Mouse (Mus musculus) Muller cell, postnatal 12 days (primary cell): Measurements from ENCODE around the gene Phc1.
A peak's percentile ranks its signal among the peaks of the same experiment; 100 is the strongest.
"Not testable (repeated sequence)": the region's sequence is repeated elsewhere in the genome, so short reads cannot be mapped to it uniquely, and the experiment has no call there.

Experiments used
- DNase-seq: peaks from one replicate; pipeline ENCODE4 v3.0.0-alpha.2; 2015; ENCODE audit errors: inconsistent ontology term

Phc1 gene

GRCm38 (mm10) chr6:122340349-122341000 lies at the start of gene Phc1:
TSS of gene Phc1 (minus strand) at chr6:122340561.
- no peak for DNase-seq

DNA sequence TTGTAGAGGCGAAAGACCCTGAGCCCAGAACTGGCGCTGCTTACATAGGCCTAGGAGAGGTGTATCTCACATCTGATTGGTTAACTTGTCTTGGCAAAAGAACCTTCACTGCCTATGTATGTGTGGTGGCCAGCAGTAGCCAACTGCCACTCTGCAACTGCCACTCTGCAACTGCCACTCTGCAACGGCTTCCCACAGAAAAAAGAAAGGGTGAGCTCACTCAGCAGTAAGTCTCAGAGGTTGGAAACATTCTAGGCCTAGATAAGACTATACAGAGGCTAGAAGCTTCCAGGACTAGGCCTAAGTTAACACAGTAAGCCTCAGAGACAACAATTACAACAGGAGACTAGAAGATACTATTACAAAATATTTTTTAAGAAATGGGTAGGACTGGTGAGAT lies 49.6 kb upstream of the Phc1 start:
- not testable (repeated sequence) for DNase-seq

DNA sequence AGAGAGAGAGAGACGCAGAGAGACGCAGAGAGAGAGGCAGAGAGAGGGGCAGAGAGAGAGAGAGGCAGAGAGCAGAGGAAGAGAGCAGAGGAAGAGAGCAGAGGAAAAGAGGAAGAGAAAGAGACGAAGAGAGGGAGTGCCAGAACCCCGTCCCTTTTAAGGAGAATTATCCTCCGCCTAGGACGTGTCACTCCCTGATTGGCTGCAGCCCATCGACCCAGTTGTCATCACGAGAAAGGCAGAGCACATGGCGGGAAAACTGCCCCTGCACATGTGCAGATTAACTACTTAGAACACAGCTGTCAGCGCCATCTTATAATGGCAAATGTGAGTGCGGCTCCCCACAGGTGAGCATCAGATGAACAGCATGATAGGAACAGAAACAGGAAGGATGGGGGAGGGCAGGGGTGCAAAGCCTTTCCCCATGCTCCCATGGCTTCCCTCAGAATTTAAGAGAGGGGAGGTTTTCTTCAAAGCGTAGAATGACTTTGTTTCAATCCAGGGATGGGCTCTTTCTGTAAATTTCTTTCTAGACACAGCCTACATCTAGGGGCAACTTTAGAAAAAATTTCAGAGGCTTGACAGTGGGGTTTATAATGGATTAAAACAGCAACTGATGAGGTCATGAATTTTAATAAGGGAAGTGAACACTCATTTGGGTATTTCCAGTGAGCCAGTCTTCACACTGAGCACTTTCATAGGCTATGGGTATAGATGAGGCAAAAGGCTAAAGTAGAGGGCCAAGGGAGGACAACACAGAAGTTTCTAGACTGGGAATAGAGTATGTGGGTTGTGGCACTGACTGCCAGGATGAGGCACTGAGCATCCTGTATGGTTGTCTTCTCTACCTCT lies 47.0 kb upstream of the Phc1 start:
- not testable (repeated sequence) for DNase-seq

GRCm38 (mm10) chr6:122385724-122386123 lies 45.4 kb upstream of the Phc1 start:
- DNase-seq, result no peak

- no peak for DNase-seq
These were observed 44.5 kb upstream of the Phc1 start for GRCm38 (mm10) chr6:122384886-122385285.

GRCm38 (mm10) chr6:122383211-122383610 lies 42.9 kb upstream of the Phc1 start:
- DNase-seq, result no peak

DNA sequence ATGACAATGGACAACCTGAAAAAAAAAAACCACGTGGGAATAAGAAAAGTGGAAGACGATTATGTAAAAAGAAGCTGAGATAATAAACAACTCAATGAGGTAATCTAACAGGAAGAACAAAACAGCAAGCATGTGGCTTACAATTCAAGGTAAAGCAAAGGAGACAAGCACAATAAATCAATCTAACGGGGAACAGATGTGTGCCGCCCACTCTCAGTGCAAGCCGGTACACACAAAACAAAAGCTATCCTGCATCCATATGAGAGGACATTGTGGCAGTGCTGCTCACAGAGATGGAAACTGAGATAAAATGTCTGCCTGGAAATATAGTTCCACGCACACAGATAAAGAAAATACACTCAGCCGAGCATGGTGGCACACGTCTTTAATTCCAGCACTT lies 41.7 kb upstream of the Phc1 start:
- DNase-seq, result no peak

- no peak for DNase-seq
These were observed 27.9 kb upstream of the Phc1 start for GRCm38 (mm10) chr6:122368245-122368644.

- no peak for DNase-seq
These were observed 26.6 kb upstream of the Phc1 start for GRCm38 (mm10) chr6:122366976-122367375.

- DNase-seq, result no peak
These were observed 25.9 kb upstream of the Phc1 start for GRCm38 (mm10) chr6:122366287-122366686.

- no peak for DNase-seq
These were observed 25.3 kb upstream of the Phc1 start for GRCm38 (mm10) chr6:122365706-122366105.

DNA sequence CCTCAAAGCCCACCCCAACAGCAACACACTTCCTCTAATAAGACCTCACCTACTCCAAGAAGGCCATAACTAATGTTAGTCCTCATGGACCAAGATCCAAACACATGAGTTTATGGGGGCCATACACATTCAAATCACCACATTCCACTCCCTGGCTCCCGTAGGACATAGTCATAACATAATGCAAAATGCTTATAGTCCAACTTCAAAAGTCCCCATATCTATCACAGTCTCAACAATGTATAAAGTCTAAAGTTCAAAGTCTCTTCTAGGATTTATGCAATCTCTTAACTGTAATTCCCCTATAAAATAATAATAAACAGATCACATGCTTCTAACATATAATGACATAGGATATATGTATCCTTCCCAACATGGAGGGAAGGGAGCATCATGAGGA lies 16.7 kb upstream of the Phc1 start:
- no peak for DNase-seq

DNA sequence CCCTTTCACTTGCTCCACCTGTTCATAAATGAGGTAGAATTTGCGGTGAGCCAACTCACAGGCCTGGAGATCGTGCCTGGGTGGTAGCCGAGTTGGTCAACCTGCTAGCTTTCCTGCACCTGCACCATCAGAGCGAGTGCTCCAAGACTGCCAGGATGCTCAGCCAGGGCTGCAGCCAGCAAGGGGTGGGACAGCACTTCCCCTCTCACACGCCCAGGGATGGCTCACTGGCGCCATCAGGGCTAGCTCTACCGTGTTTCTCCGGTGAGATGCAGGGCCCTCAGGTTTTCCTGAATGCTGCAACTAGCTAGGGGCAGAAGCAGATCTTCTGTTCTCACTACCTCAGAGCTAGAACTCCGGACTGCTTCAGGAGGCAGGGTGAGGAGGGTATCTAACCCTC lies 15.5 kb upstream of the Phc1 start:
- DNase-seq, result no peak

DNA sequence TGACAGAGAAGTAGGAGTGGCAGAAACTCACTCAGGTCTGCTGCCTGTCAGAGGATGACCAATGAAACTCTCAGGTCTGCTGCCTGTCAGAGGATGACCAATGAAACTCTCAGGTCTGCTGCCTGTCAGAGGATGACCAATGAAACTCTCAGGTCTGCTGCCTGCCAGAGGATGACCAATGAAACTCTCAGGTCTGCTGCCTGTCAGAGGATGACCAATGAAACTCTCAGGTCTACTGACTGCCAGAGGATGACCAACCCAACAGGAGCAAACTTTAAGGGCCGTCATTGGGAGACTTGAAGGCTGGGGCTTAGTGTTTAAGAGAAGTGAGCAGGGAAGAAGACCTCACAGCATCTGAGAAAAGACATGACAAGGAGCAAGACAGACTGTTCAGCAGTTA lies 7.0 kb upstream of the Phc1 start:
- not testable (repeated sequence) for DNase-seq

DNA sequence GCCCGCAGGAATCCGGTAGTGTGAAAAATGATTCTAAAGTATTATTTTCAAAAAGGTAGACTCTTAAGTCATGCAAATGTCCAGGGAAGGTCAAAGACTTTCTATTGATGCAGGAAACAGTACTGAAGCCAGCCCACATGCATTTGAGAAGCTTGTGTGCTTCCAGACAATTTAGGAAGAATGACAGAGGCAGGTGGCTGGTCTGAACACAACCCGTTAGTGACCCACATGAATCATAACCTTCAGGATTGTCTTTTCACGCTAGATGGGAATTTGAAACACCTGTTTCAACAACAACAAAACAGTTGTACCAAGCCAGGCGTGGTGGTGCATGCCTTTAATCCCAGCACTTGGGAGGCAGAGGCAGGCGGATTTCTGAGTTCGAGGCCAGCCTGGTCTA lies 6.0 kb upstream of the Phc1 start:
- no peak for DNase-seq

GRCm38 (mm10) chr6:122345731-122346130 lies 5.4 kb upstream of the Phc1 start:
- DNase-seq, result no peak

GRCm38 (mm10) chr6:122344386-122345116 lies 4.2 kb upstream of the Phc1 start:
- DNase-seq, result peak; percentile 36

GRCm38 (mm10) chr6:122343719-122344118 lies 3.4 kb upstream of the Phc1 start:
- no peak for DNase-seq

- no peak for DNase-seq
These were observed 1.8 kb upstream of the Phc1 start for GRCm38 (mm10) chr6:122342125-122342524.

GRCm38 (mm10) chr6:122341038-122341810 lies 863 bp upstream of the Phc1 start:
- no peak for DNase-seq

GRCm38 (mm10) chr6:122339648-122340341 lies 566 bp downstream of the Phc1 start:
- DNase-seq, result peak; percentile 98
